Mouse (Mus musculus): ENCODE measurements around the gene Pid1. TPM values are rescaled to one million over a fixed set of nuclear protein-coding genes. Genes with fewer than 3 reads are reported as not detected.

The Pid1 gene
- polyA plus RNA-seq, 1 experiment from 2014 or later: 59.5 TPM

- H3K36me3 ChIP-seq (ENCODE audit: poor library complexity, severe bottlenecking): no peaks in the 10 kb centered on the region
- H3K27me3 ChIP-seq: no peaks in the 10 kb centered on the region
- no peaks in the 10 kb centered on the region for H3K9me3 ChIP-seq (replicated peaks)
- no peak overlapping the region for H3K4me3 ChIP-seq
- H3K27ac ChIP-seq: no peak overlapping the region
- ATAC-seq: peak; percentile 57
- WGBS: 54% methylated on average over 4 of the region's 4 CpGs
- no peak overlapping the region for H3K4me2 ChIP-seq
- no peak overlapping the region for H3K9ac ChIP-seq
- peaks cover 16% of the 10 kb centered on the region for H3K4me1 ChIP-seq
Measured at GRCm38 (mm10) chr1:84153943-84154342, 210.0 kb downstream of the Pid1 start.

GRCm38 (mm10) chr1:84141561-84141960 is 222.4 kb downstream of the Pid1 start:
- no peaks in the 10 kb centered on the region for H3K36me3 ChIP-seq (ENCODE audit: poor library complexity, severe bottlenecking)
- no peaks in the 10 kb centered on the region for H3K4me1 ChIP-seq
- no peaks in the 10 kb centered on the region for H3K27me3 ChIP-seq
- H3K4me2 ChIP-seq: no peak overlapping the region
- no peak overlapping the region for H3K9ac ChIP-seq
- 81% methylated on average over 1 of the region's 1 CpGs for WGBS
- ATAC-seq: no peak
- H3K9me3 ChIP-seq (replicated peaks): no peaks in the 10 kb centered on the region
- no peak overlapping the region for H3K27ac ChIP-seq
- no peak overlapping the region for H3K4me3 ChIP-seq

- H3K27me3 ChIP-seq: no peaks in the 10 kb centered on the region
- H3K9ac ChIP-seq: no peak overlapping the region
- no peak overlapping the region for H3K4me2 ChIP-seq
- no peak overlapping the region for H3K4me3 ChIP-seq
- H3K4me1 ChIP-seq: peaks cover 3% of the 10 kb centered on the region; the same call in 1 of the 2 replicates
- no peak overlapping the region for H3K27ac ChIP-seq
- whole genome bisulfite sequencing: 55% methylated on average over 4 of the region's 4 CpGs
- H3K9me3 ChIP-seq (replicated peaks): no peaks in the 10 kb centered on the region
- no peaks in the 10 kb centered on the region for H3K36me3 ChIP-seq (ENCODE audit: poor library complexity, severe bottlenecking)
- no peak for ATAC-seq
Measured at GRCm38 (mm10) chr1:84132451-84132850, 231.5 kb downstream of the Pid1 start.

- H3K27me3 ChIP-seq: no peaks in the 10 kb centered on the region
- H3K9me3 ChIP-seq (replicated peaks): no peaks in the 10 kb centered on the region
- peaks cover 3% of the 10 kb centered on the region; the same call in 1 of the 2 replicates for H3K4me1 ChIP-seq
- no peak overlapping the region for H3K27ac ChIP-seq
- no peak overlapping the region for H3K4me2 ChIP-seq
- 86% methylated on average over 1 of the region's 1 CpGs for WGBS
- H3K4me3 ChIP-seq: no peak overlapping the region
- H3K9ac ChIP-seq: no peak overlapping the region
- no peaks in the 10 kb centered on the region for H3K36me3 ChIP-seq (ENCODE audit: poor library complexity, severe bottlenecking)
- no peak for ATAC-seq
Measured at GRCm38 (mm10) chr1:84131799-84132198, 232.2 kb downstream of the Pid1 start.

- H3K27me3 ChIP-seq: no peaks in the 10 kb centered on the region
- no peak overlapping the region for H3K9ac ChIP-seq
- 57% methylated on average over 4 of the region's 4 CpGs for WGBS
- H3K36me3 ChIP-seq (ENCODE audit: poor library complexity, severe bottlenecking): no peaks in the 10 kb centered on the region
- H3K4me2 ChIP-seq: no peak overlapping the region
- H3K4me1 ChIP-seq: peaks cover 3% of the 10 kb centered on the region; the same call in 1 of the 2 replicates
- no peaks in the 10 kb centered on the region for H3K9me3 ChIP-seq (replicated peaks)
- no peak for ATAC-seq
- H3K4me3 ChIP-seq: no peak overlapping the region
- H3K27ac ChIP-seq: no peak overlapping the region
Measured at GRCm38 (mm10) chr1:84128510-84128909, 235.5 kb downstream of the Pid1 start.

GRCm38 (mm10) chr1:84119306-84119705 is 244.7 kb downstream of the Pid1 start:
- no peak overlapping the region for H3K4me3 ChIP-seq
- ATAC-seq: no peak
- H3K4me2 ChIP-seq: no peak overlapping the region
- H3K27ac ChIP-seq: no peak overlapping the region
- 93% methylated on average over 2 of the region's 2 CpGs for WGBS
- H3K4me1 ChIP-seq: no peaks in the 10 kb centered on the region
- H3K36me3 ChIP-seq (ENCODE audit: poor library complexity, severe bottlenecking): no peaks in the 10 kb centered on the region
- H3K27me3 ChIP-seq: no peaks in the 10 kb centered on the region
- no peaks in the 10 kb centered on the region for H3K9me3 ChIP-seq (replicated peaks)
- H3K9ac ChIP-seq: no peak overlapping the region

- Histone ChIP-seq H3K9ac (no peak overlapping the region), H3K36me3 (ENCODE audit: poor library complexity, severe bottlenecking) (no peaks in the 10 kb centered on the region), H3K4me3 (no peak overlapping the region), H3K27me3 (no peaks in the 10 kb centered on the region), H3K27ac (no peak overlapping the region), H3K4me1 (peaks cover 5% of the 10 kb centered on the region; the same call in 1 of the 2 replicates), H3K9me3 (replicated peaks) (no peaks in the 10 kb centered on the region), H3K4me2 (no peak overlapping the region)
- WGBS: 92% methylated on average over 4 of the region's 4 CpGs
- ATAC-seq: no peak
Measured at GRCm38 (mm10) chr1:84106756-84107155, 257.2 kb downstream of the Pid1 start.

- no peak for ATAC-seq
- peaks cover 1% of the 10 kb centered on the region; the same call in 1 of the 2 replicates for H3K4me1 ChIP-seq
- no peak overlapping the region for H3K4me2 ChIP-seq
- no peaks in the 10 kb centered on the region for H3K27me3 ChIP-seq
- no peak overlapping the region for H3K27ac ChIP-seq
- H3K36me3 ChIP-seq (ENCODE audit: poor library complexity, severe bottlenecking): no peaks in the 10 kb centered on the region
- H3K9me3 ChIP-seq (replicated peaks): no peaks in the 10 kb centered on the region
- H3K9ac ChIP-seq: no peak overlapping the region
- WGBS: 81% methylated on average over 2 of the region's 2 CpGs
- H3K4me3 ChIP-seq: no peak overlapping the region
Measured at GRCm38 (mm10) chr1:84102052-84102451, 261.9 kb downstream of the Pid1 start.

GRCm38 (mm10) chr1:84097398-84097797 is 266.6 kb downstream of the Pid1 start:
- no peak for ATAC-seq
- Histone ChIP-seq H3K4me2 (no peak overlapping the region), H3K4me1 (no peaks in the 10 kb centered on the region), H3K4me3 (no peak overlapping the region), H3K9me3 (replicated peaks) (no peaks in the 10 kb centered on the region), H3K27ac (no peak overlapping the region), H3K9ac (no peak overlapping the region), H3K27me3 (no peaks in the 10 kb centered on the region), H3K36me3 (ENCODE audit: poor library complexity, severe bottlenecking) (no peaks in the 10 kb centered on the region)

- no peak overlapping the region for H3K27ac ChIP-seq
- no peaks in the 10 kb centered on the region for H3K27me3 ChIP-seq
- no peaks in the 10 kb centered on the region for H3K9me3 ChIP-seq (replicated peaks)
- no peak overlapping the region for H3K4me2 ChIP-seq
- H3K9ac ChIP-seq: no peak overlapping the region
- ATAC-seq: no peak
- H3K36me3 ChIP-seq (ENCODE audit: poor library complexity, severe bottlenecking): no peaks in the 10 kb centered on the region
- no peaks in the 10 kb centered on the region; the same call in 1 of the 2 replicates for H3K4me1 ChIP-seq
- H3K4me3 ChIP-seq: no peak overlapping the region
- 89% methylated on average over 2 of the region's 2 CpGs for WGBS
Measured at GRCm38 (mm10) chr1:84093291-84093690, 270.7 kb downstream of the Pid1 start.

- Histone ChIP-seq H3K9me3 (replicated peaks) (no peaks in the 10 kb centered on the region), H3K4me1 (peaks cover 23% of the 10 kb centered on the region), H3K27me3 (no peaks in the 10 kb centered on the region), H3K4me3 (no peak overlapping the region), H3K27ac (no peak overlapping the region), H3K4me2 (no peak overlapping the region), H3K36me3 (ENCODE audit: poor library complexity, severe bottlenecking) (no peaks in the 10 kb centered on the region), H3K9ac (no peak overlapping the region)
- WGBS: 73% methylated on average over 2 of the region's 2 CpGs
- ATAC-seq: no peak
Measured at GRCm38 (mm10) chr1:84089664-84090063, 274.3 kb downstream of the Pid1 start.

GRCm38 (mm10) chr1:84087957-84088356 is 276.0 kb downstream of the Pid1 start:
- Histone ChIP-seq H3K27me3 (no peaks in the 10 kb centered on the region), H3K4me3 (no peak overlapping the region), H3K9ac (no peak overlapping the region), H3K4me2 (no peak overlapping the region), H3K9me3 (replicated peaks) (no peaks in the 10 kb centered on the region), H3K36me3 (ENCODE audit: poor library complexity, severe bottlenecking) (no peaks in the 10 kb centered on the region), H3K4me1 (peaks cover 23% of the 10 kb centered on the region), H3K27ac (no peak overlapping the region)
- ATAC-seq: no peak
- WGBS: 82% methylated on average over 2 of the region's 2 CpGs

GRCm38 (mm10) chr1:84087325-84087724 is 276.7 kb downstream of the Pid1 start:
- Histone ChIP-seq H3K4me3 (no peak overlapping the region), H3K4me2 (no peak overlapping the region), H3K27ac (peak overlapping the region; percentile 45; the same call in 1 of the 2 replicates), H3K4me1 (peaks cover 23% of the 10 kb centered on the region), H3K9ac (no peak overlapping the region), H3K27me3 (no peaks in the 10 kb centered on the region), H3K36me3 (ENCODE audit: poor library complexity, severe bottlenecking) (no peaks in the 10 kb centered on the region), H3K9me3 (replicated peaks) (no peaks in the 10 kb centered on the region)
- ATAC-seq: no peak
- WGBS: 47% methylated on average over 6 of the region's 6 CpGs

Data from forebrain, embryonic 13.5 days (tissue).